Mouse (Mus musculus): ENCODE measurements around the gene Slc38a1. TPM values are rescaled to one million over a fixed set of nuclear protein-coding genes. Genes with fewer than 3 reads are reported as not detected.

Slc38a1 gene
- polyA plus RNA-seq, 1 experiment from 2014 or later = 61.6 TPM

- H3K27ac ChIP-seq (ENCODE audit: low read depth, low read length) = no peak overlapping the region
- H3K4me1 ChIP-seq (replicated peaks; ENCODE audit: control insufficient read depth, insufficient read depth, low read length) = no peaks in the 10 kb centered on the region; the same call in 1 of the 2 replicates
- 77% methylated on average over 21 of the region's 21 CpGs for WGBS
- H3K4me3 ChIP-seq (ENCODE audit: low read depth, low read length) = no peak overlapping the region
- ATAC-seq (replicated peaks; ENCODE audit: low FRiP score) = no peak
- no peak overlapping the region for H3K4me2 ChIP-seq
- no peaks in the 10 kb centered on the region for H3K36me3 ChIP-seq (ENCODE audit: control insufficient read depth, insufficient read depth, low read length)
- no peak for DNase-seq (ENCODE audit: low spot score)
- H3K9me3 ChIP-seq (ENCODE audit: control insufficient read depth, low read length) = no peaks in the 10 kb centered on the region
- H3K9ac ChIP-seq (ENCODE audit: low read depth, low read length) = no peak overlapping the region
- H3K27me3 ChIP-seq (replicated peaks; ENCODE audit: control insufficient read depth, insufficient read depth, low read length) = no peaks in the 10 kb centered on the region
These were observed 95.2 kb downstream of the Slc38a1 start for GRCm38 (mm10) chr15:96547256-96548195.

GRCm38 (mm10) chr15:96543181-96543828 lies 99.4 kb downstream of the Slc38a1 start:
- ATAC-seq (replicated peaks; ENCODE audit: low FRiP score) (no peak), DNase-seq (ENCODE audit: low spot score) (peak; percentile 59)
- H3K27me3 ChIP-seq (replicated peaks; ENCODE audit: control insufficient read depth, insufficient read depth, low read length) = no peaks in the 10 kb centered on the region
- peak overlapping the region; percentile 41 for H3K4me3 ChIP-seq (ENCODE audit: low read depth, low read length)
- H3K4me1 ChIP-seq (replicated peaks; ENCODE audit: control insufficient read depth, insufficient read depth, low read length) = no peaks in the 10 kb centered on the region; the same call in 1 of the 2 replicates
- H3K27ac ChIP-seq (ENCODE audit: low read depth, low read length) = no peak overlapping the region
- peak overlapping the region; percentile 82 for H3K4me2 ChIP-seq
- no peak overlapping the region for H3K9ac ChIP-seq (ENCODE audit: low read depth, low read length)
- no peaks in the 10 kb centered on the region for H3K36me3 ChIP-seq (ENCODE audit: control insufficient read depth, insufficient read depth, low read length)
- 4% methylated on average over 24 of the region's 24 CpGs for WGBS
- H3K9me3 ChIP-seq (ENCODE audit: control insufficient read depth, low read length) = no peaks in the 10 kb centered on the region

- 75% methylated on average over 8 of the region's 8 CpGs for WGBS
- ATAC-seq (replicated peaks; ENCODE audit: low FRiP score) = no peak
- Histone ChIP-seq H3K4me1 (replicated peaks; ENCODE audit: control insufficient read depth, insufficient read depth, low read length) (no peaks in the 10 kb centered on the region; the same call in 1 of the 2 replicates), H3K36me3 (ENCODE audit: control insufficient read depth, insufficient read depth, low read length) (no peaks in the 10 kb centered on the region), H3K9me3 (ENCODE audit: control insufficient read depth, low read length) (no peaks in the 10 kb centered on the region), H3K9ac (ENCODE audit: low read depth, low read length) (no peak overlapping the region), H3K27ac (ENCODE audit: low read depth, low read length) (no peak overlapping the region), H3K4me3 (ENCODE audit: low read depth, low read length) (no peak overlapping the region), H3K4me2 (no peak overlapping the region), H3K27me3 (replicated peaks; ENCODE audit: control insufficient read depth, insufficient read depth, low read length) (no peaks in the 10 kb centered on the region)
- DNase-seq (ENCODE audit: low spot score) = no peak
These were observed 100.6 kb downstream of the Slc38a1 start for GRCm38 (mm10) chr15:96542135-96542534.

- no peak for ATAC-seq (replicated peaks; ENCODE audit: low FRiP score)
These were observed 105.4 kb downstream of the Slc38a1 start for GRCm38 (mm10) chr15:96537272-96537671.

GRCm38 (mm10) chr15:96536412-96536811 lies 106.3 kb downstream of the Slc38a1 start:
- Histone ChIP-seq H3K36me3 (ENCODE audit: control insufficient read depth, insufficient read depth, low read length) (no peaks in the 10 kb centered on the region), H3K4me2 (no peak overlapping the region)
- no peak for ATAC-seq (replicated peaks; ENCODE audit: low FRiP score)

More at GRCm38 (mm10) chr15:96537272-96537671, 105.4 kb downstream of the Slc38a1 start:
- no peak overlapping the region for H3K27ac ChIP-seq (ENCODE audit: low read depth, low read length)
- H3K4me2 ChIP-seq = no peak overlapping the region
- H3K9ac ChIP-seq (ENCODE audit: low read depth, low read length) = no peak overlapping the region
- no peaks in the 10 kb centered on the region for H3K27me3 ChIP-seq (replicated peaks; ENCODE audit: control insufficient read depth, insufficient read depth, low read length)
- 91% methylated on average over 11 of the region's 11 CpGs for WGBS
- no peaks in the 10 kb centered on the region for H3K36me3 ChIP-seq (ENCODE audit: control insufficient read depth, insufficient read depth, low read length)
- DNase-seq (ENCODE audit: low spot score) = no peak
- H3K9me3 ChIP-seq (ENCODE audit: control insufficient read depth, low read length) = no peaks in the 10 kb centered on the region
- no peaks in the 10 kb centered on the region for H3K4me1 ChIP-seq (replicated peaks; ENCODE audit: control insufficient read depth, insufficient read depth, low read length)
- H3K4me3 ChIP-seq (ENCODE audit: low read depth, low read length) = no peak overlapping the region

GRCm38 (mm10) chr15:96527686-96528085 lies 115.0 kb downstream of the Slc38a1 start:
- no peak overlapping the region for H3K4me3 ChIP-seq (ENCODE audit: low read depth, low read length)
- H3K4me2 ChIP-seq = no peak overlapping the region
- no peak for ATAC-seq (replicated peaks; ENCODE audit: low FRiP score)
- no peak overlapping the region for H3K9ac ChIP-seq (ENCODE audit: low read depth, low read length)
- no peak for DNase-seq (ENCODE audit: low spot score)
- H3K27ac ChIP-seq (ENCODE audit: low read depth, low read length) = no peak overlapping the region
- H3K27me3 ChIP-seq (replicated peaks; ENCODE audit: control insufficient read depth, insufficient read depth, low read length) = no peaks in the 10 kb centered on the region
- H3K4me1 ChIP-seq (replicated peaks; ENCODE audit: control insufficient read depth, insufficient read depth, low read length) = peaks cover 8% of the 10 kb centered on the region; the same call in 1 of the 2 replicates
- no peaks in the 10 kb centered on the region for H3K9me3 ChIP-seq (ENCODE audit: control insufficient read depth, low read length)
- 29% methylated on average over 6 of the region's 6 CpGs for WGBS
- no peaks in the 10 kb centered on the region for H3K36me3 ChIP-seq (ENCODE audit: control insufficient read depth, insufficient read depth, low read length)

More at GRCm38 (mm10) chr15:96536412-96536811, 106.3 kb downstream of the Slc38a1 start:
- H3K9me3 ChIP-seq (ENCODE audit: control insufficient read depth, low read length) = no peaks in the 10 kb centered on the region
- WGBS = 94% methylated on average over 7 of the region's 7 CpGs
- H3K27me3 ChIP-seq (replicated peaks; ENCODE audit: control insufficient read depth, insufficient read depth, low read length) = no peaks in the 10 kb centered on the region
- no peaks in the 10 kb centered on the region for H3K4me1 ChIP-seq (replicated peaks; ENCODE audit: control insufficient read depth, insufficient read depth, low read length)
- H3K27ac ChIP-seq (ENCODE audit: low read depth, low read length) = no peak overlapping the region
- H3K4me3 ChIP-seq (ENCODE audit: low read depth, low read length) = no peak overlapping the region
- no peak overlapping the region for H3K9ac ChIP-seq (ENCODE audit: low read depth, low read length)
- DNase-seq (ENCODE audit: low spot score) = no peak

- 36% methylated on average over 9 of the region's 9 CpGs for WGBS
- Histone ChIP-seq H3K9me3 (ENCODE audit: control insufficient read depth, low read length) (no peaks in the 10 kb centered on the region), H3K4me2 (no peak overlapping the region), H3K27me3 (replicated peaks; ENCODE audit: control insufficient read depth, insufficient read depth, low read length) (no peaks in the 10 kb centered on the region), H3K27ac (ENCODE audit: low read depth, low read length) (no peak overlapping the region), H3K36me3 (ENCODE audit: control insufficient read depth, insufficient read depth, low read length) (no peaks in the 10 kb centered on the region), H3K4me3 (ENCODE audit: low read depth, low read length) (no peak overlapping the region), H3K9ac (ENCODE audit: low read depth, low read length) (no peak overlapping the region), H3K4me1 (replicated peaks; ENCODE audit: control insufficient read depth, insufficient read depth, low read length) (peaks cover 8% of the 10 kb centered on the region; the same call in 1 of the 2 replicates)
- ATAC-seq (replicated peaks; ENCODE audit: low FRiP score) (0 out of 2 replicates have a peak, but pooled peaks have one; percentile 12), DNase-seq (ENCODE audit: low spot score) (no peak)
These were observed 118.4 kb downstream of the Slc38a1 start for GRCm38 (mm10) chr15:96524239-96524738.

All from liver, embryonic 11.5 days (tissue).